Comparison of ENCODE assay signal across 8 mouse cellular contexts in the genomic region with DNA sequence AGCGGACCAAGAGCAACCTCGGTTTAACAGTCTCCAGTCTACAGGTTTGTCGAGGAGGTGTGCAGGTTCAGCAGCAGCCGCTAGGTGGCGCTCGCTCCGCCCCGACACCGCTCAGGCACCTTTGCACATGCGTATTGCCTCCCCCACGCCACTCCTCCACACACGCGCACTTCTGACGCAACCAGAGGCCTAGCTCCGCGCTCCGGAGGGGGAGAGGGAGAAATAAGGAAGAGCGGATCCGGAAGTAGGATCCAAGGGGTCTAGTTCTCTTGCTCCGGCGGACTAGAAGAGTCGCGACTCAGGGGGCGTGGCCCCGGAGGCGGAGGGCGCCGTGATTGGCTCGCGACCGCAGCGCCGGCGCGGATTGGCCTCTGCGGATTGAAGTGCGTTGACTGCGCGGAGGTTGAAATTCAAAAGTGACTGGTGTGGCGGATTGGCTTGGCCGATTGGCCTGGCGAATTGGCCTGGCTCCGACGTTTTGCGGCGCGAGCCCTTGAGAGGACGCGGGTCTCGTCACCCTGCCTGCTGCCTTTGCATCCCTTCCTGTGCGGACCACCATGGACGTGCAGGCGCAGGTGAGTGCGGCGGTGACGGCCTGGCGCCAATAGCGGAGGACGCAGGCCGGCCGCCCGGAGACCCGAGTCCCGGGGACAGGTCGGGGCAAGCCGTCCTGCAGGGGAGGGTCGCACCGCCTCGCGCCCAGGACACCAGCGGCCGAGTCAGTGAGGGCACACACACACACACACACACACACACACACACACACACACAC. TPM values are rescaled to one million over a fixed set of nuclear protein-coding genes. Genes with fewer than 3 reads are reported as not detected.
DNase-seq lines count a peak whose midpoint lies in the region; ATAC-seq lines count a peak whose summit lies in the region.

A gene (plus strand): TSS at position 381 of the 772 bp plus-strand sequence.

- intact Hi-C loops in gastrocnemius, postnatal 14 days (cut with DNase I; ENCODE audit: low total_unique reads), result no loop called here
- intact Hi-C loops in left cerebral cortex, postnatal 10 days (cut with DNase I), result no loop called here

- ATAC-seq in inflammation-experienced regulatory T-cells, adult 6 months, result peak; percentile 99
- peak; percentile 98 for ATAC-seq in megakaryocyte-erythroid progenitor cell, adult 5-6 weeks (replicated peaks; ENCODE audit: low FRiP score, low TSS enrichment, poor library complexity, severe bottlenecking)

- DNase-seq in adrenal gland, adult (ENCODE audit: inconsistent age in 2 of 2, low spot score in 1 of 2), result peak; percentile 100
- DNase-seq in embryo, embryonic 10.5 days (ENCODE audit: low spot score), result peak; percentile 100
- peak; percentile 99 for DNase-seq in gastrocnemius, postnatal 14 days
- peak; percentile 99 to 100 for DNase-seq in left cerebral cortex, postnatal 10 days (ENCODE audit: extremely low spot score in 1 of 2, low spot score in 2 of 2)
- DNase-seq in right cerebral cortex, postnatal 25 days, result peak; percentile 99
- DNase-seq in urinary bladder, postnatal 4 days (ENCODE audit: low spot score in 2 of 2), result peak; percentile 99 to 100

RNA-seq across cellular contexts. Expression of the gene that starts here (rescaled TPM):
- total RNA-seq in gastrocnemius, postnatal 14 days (2021), result 1 to 10 TPM in 1 of 2 experiments, under 1 TPM in 1; 1.00 to 1.0 TPM
- 1 to 10 TPM; 1.2 to 5.3 (median 4.0) TPM for polyA plus RNA-seq in inflammation-experienced regulatory T-cells, adult 6 months (2017; shearing (Covaris generic))
- 1 to 10 TPM; 3.1 to 3.2 TPM for total RNA-seq in left cerebral cortex, postnatal 10 days (2021)
- total RNA-seq in megakaryocyte-erythroid progenitor cell, adult 5-6 weeks (2014; fragmentation: Nextera tagmentation), result 15.6 and 19.6 TPM in 2 replicates
- 9.1 and 9.7 TPM in 2 replicates for total RNA-seq in megakaryocyte-erythroid progenitor cell, adult 5-6 weeks (2017)

Comparison
In these comparisons a context has a peak if more than half of its experiments do, and no peak if none do; other contexts are left out.
1. Peak in every context shown above with its lines: DNase-seq and ATAC-seq.